Mouse (Mus musculus) heart, postnatal 0 days (tissue): ENCODE measurements around the gene Gnao1.

ENCODE experiments used
- CTCF ChIP-seq: IDR thresholded peaks from 2 replicates; pipeline ENCODE4 v1.5.1; 2016; ENCODE audit warnings: antibody characterized with exemption, control low read depth, low read depth
- EP300 ChIP-seq: IDR thresholded peaks from 2 replicates; pipeline ENCODE4 v1.6.1; 2016; ENCODE audit warnings: antibody characterized with exemption, low read depth

DNA sequence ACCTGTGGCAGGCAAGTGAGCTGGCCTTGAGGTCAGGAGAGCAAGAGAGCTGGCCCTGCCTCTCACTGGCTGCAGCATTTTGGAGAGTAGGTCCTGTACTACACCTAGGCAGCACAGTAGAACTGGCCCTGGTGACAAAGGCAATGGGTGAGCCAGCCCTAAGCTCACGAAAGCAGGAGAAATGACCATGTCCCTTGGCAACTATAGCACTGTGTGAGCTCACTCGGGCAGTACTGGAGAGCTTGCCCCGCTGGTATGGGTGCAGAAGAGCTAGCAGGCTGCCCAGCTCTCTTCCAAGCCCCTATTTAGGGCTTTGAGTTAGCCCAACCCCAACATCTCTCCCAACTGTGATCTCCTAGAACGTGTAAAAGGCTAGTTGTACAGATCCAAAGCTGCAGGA, 68.6 kb downstream of the Gnao1 start:
- TF ChIP-seq CTCF (no peak), EP300 (no peak)
